Mouse (Mus musculus) midbrain, embryonic 10.5 days (tissue): ENCODE results near the gene Sort1. TPM values are rescaled to one million over a fixed set of nuclear protein-coding genes. Genes with fewer than 3 reads are reported as not detected.
"Not testable (repeated sequence)": the region's sequence is repeated elsewhere in the genome, so short reads cannot be mapped to it uniquely, and the experiment has no call there.

Experiments
- DNase-seq: peaks from one replicate; pipeline ENCODE4 v3.0.0-alpha.2; 2017; ENCODE audit warnings: low spot score
- H3K27ac ChIP-seq: fragments of 300-500 bp; sonication (generic); replicated peaks from 2 replicates; pipeline ENCODE4 v1.5.1; 2016; ENCODE audit warnings: mild to moderate bottlenecking
- H3K27me3 ChIP-seq: fragments of 300-500 bp; sonication (generic); 2 replicates; pipeline ENCODE4 v1.6.1; 2016; ENCODE audit warnings: low read depth, mild to moderate bottlenecking; ENCODE audit not compliant: poor library complexity, severe bottlenecking
- H3K36me3 ChIP-seq: fragments of 300-500 bp; sonication (generic); 2 replicates; pipeline ENCODE4 v1.6.1; 2016; ENCODE audit warnings: mild to moderate bottlenecking, moderate library complexity
- H3K4me1 ChIP-seq: fragments of 300-500 bp; sonication (generic); 2 replicates; pipeline ENCODE4 v1.6.1; 2016
- H3K4me3 ChIP-seq: fragments of 300-500 bp; sonication (generic); 2 replicates; pipeline ENCODE4 v1.5.1; 2016; ENCODE audit warnings: mild to moderate bottlenecking, moderate library complexity
- H3K9me3 ChIP-seq: fragments of 300-500 bp; sonication (generic); replicated peaks from 2 replicates; pipeline ENCODE4 v1.6.1; 2016; ENCODE audit warnings: mild to moderate bottlenecking
- WGBS: fragments of 180-500 bp; shearing (Covaris S2); methylation state at CpG from one replicate; pipeline ENCODE4 v1.1.7; 2016; 5-methylcytosine and 5-hydroxymethylcytosine counted together
- polyA plus RNA-seq: library from polyadenylated mRNA; unstranded; fragments of >200 nt; fragmentation: Nextera tagmentation; extraction: Ambion mirVana; gene quantifications from 2 replicates; pipeline ENCODE4 v1.2.1, GENCODE M21; 2016

Gene Sort1
- polyA plus RNA-seq = 10.8 and 15.6 TPM in 2 replicates

DNA sequence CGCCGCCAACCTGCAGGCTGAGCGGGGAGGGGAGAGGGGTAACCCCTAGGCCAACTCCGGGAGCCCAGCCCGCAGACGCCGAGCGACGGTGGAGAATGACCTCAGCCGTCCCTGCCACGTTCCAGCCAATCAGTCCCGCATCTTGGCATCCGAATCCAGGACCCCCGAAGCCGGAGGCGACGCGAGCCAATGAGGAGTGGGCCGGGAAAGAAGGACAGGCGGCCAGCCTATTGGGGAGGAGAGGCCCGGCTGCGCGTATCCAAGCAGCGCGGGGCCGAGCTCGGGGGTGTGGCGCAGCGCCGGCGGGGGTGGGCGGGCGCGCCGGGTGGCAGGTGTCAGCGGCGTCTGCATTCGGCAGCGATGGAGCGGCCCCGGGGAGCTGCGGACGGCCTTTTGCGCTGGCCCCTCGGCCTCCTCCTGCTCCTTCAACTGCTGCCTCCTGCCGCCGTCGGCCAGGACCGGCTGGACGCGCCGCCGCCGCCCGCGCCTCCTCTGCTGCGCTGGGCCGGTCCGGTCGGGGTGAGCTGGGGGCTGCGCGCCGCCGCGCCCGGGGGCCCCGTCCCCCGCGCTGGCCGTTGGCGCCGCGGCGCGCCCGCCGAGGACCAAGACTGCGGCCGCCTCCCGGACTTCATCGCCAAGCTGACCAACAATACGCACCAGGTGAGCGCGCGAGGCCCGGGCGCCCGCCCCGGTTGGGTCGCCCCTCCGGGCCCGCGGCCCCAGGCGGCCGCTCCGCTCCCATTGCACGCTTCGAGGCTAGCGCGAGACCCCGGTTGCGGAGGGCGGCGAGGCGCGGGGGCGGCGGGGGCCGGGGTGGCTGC, at the start of gene Sort1:
Gene Sort1 (plus strand): TSS at position 302 of the 821 bp plus-strand sequence.
- H3K36me3 ChIP-seq = peaks cover 14% of the 10 kb centered on the region
- peaks cover 61% of the 10 kb centered on the region for H3K4me1 ChIP-seq
- no peaks in the 10 kb centered on the region for H3K9me3 ChIP-seq
- peak; percentile 98 for DNase-seq
- under 1% methylated on average over 102 of the region's 109 CpGs for WGBS
- peak within 1 kb of the TSS; percentile 97 for H3K4me3 ChIP-seq
- peak within 1 kb of the TSS; percentile 94 for H3K27ac ChIP-seq
- no peaks in the 10 kb centered on the region for H3K27me3 ChIP-seq

GRCm38 (mm10) chr3:108237474-108238102, 46.3 kb upstream of the Sort1 start:
- WGBS = 85% methylated on average over 4 of the region's 4 CpGs
- not testable (repeated sequence) for H3K27ac ChIP-seq, H3K9me3 ChIP-seq, H3K27me3 ChIP-seq, H3K4me3 ChIP-seq, H3K4me1 ChIP-seq, DNase-seq, H3K36me3 ChIP-seq

- H3K4me1 ChIP-seq = no peaks in the 10 kb centered on the region
- no peak for DNase-seq
- no peaks in the 10 kb centered on the region for H3K27me3 ChIP-seq
- no peaks in the 10 kb centered on the region for H3K36me3 ChIP-seq
- H3K4me3 ChIP-seq = no peak overlapping the region
- 93% methylated on average over 3 of the region's 3 CpGs for WGBS
- H3K9me3 ChIP-seq = no peaks in the 10 kb centered on the region
- no peak overlapping the region for H3K27ac ChIP-seq
Observed at GRCm38 (mm10) chr3:108241243-108241839, 42.5 kb upstream of the Sort1 start.

- 81% methylated on average over 2 of the region's 2 CpGs for WGBS
- no peaks in the 10 kb centered on the region for H3K27me3 ChIP-seq
- no peak for DNase-seq
- no peak overlapping the region for H3K4me3 ChIP-seq
- H3K4me1 ChIP-seq = no peaks in the 10 kb centered on the region
- no peaks in the 10 kb centered on the region for H3K36me3 ChIP-seq
- H3K9me3 ChIP-seq = no peaks in the 10 kb centered on the region
- H3K27ac ChIP-seq = no peak overlapping the region
Observed at GRCm38 (mm10) chr3:108246857-108247256, 37.0 kb upstream of the Sort1 start.

DNA sequence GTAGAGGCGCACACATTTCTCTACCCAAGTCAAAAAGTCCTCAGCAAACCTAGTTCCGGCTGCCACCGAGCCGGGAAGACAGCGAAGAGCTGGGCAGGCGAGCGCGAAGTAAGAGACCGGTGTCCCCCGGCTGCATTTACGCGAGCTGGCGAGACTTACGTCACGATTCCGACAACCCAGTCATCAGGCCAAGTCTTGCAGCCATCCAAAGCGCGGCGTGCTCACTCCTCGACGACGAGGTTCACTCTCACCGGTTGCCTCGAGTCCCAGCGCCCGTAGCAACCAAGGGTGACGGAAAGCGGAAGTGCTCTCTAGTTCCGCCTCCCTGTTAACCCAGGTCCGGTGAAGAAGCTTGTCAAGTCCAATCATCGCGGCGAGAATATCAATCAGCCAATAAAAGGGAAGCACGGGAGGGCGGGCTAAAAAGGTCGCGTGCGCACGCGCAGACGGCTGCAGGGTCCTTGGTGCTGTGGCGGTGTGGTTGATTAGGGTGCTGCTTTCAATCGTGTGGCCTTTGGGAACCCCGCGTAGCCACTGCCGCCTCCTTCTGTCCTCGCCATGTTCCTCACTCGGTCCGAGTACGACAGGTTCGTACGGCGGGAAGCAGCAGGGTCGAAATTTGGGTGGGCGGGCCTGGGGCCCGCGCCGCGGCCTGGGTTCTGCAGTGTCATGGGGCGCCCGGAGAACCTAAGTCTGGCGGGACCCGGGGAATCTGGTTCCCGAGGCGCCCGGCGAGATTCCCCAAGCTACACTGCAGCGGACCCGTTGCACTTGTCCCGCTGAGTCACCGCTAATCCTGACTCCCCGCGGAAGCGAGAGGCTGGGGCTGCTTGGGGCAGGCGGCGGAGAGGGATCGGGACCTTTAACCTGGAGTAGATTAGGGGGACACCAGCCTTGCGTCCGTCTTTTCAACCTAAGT, 26.9 kb upstream of the Sort1 start, which contains the start of gene Psma5:
Gene Psma5 (plus strand): TSS at position 208 of the 919 bp plus-strand sequence.
- under 1% methylated on average over 79 of the region's 79 CpGs for WGBS
- H3K27ac ChIP-seq = peak within 1 kb of the TSS; percentile 81

GRCm38 (mm10) chr3:108257831-108258500, 25.9 kb upstream of the Sort1 start:
- peaks cover 14% of the 10 kb centered on the region for H3K36me3 ChIP-seq
- H3K9me3 ChIP-seq = no peaks in the 10 kb centered on the region
- H3K4me1 ChIP-seq = peaks cover 30% of the 10 kb centered on the region
- 79% methylated on average over 3 of the region's 3 CpGs for WGBS
- no peaks in the 10 kb centered on the region for H3K27me3 ChIP-seq
- DNase-seq = no peak
- H3K27ac ChIP-seq = peak overlapping the region; percentile 81; the same call in 1 of the 2 replicates
- H3K4me3 ChIP-seq = peak overlapping the region; percentile 99

More for the DNA sequence above, 26.9 kb upstream of the Sort1 start, which contains the start of gene Psma5:
- no peaks in the 10 kb centered on the region for H3K27me3 ChIP-seq
- peaks cover 6% of the 10 kb centered on the region for H3K36me3 ChIP-seq
- H3K4me1 ChIP-seq = peaks cover 30% of the 10 kb centered on the region
- H3K9me3 ChIP-seq = no peaks in the 10 kb centered on the region
- H3K4me3 ChIP-seq = peak within 1 kb of the TSS; percentile 99
- peak; percentile 97 for DNase-seq

GRCm38 (mm10) chr3:108259319-108259718, 24.6 kb upstream of the Sort1 start:
- Histone ChIP-seq H3K36me3 (peaks cover 27% of the 10 kb centered on the region), H3K27me3 (no peaks in the 10 kb centered on the region), H3K27ac (no peak overlapping the region), H3K4me1 (peaks cover 30% of the 10 kb centered on the region), H3K9me3 (no peaks in the 10 kb centered on the region), H3K4me3 (no peak overlapping the region)
- DNase-seq = no peak
- 80% methylated on average over 3 of the region's 3 CpGs for WGBS

DNA sequence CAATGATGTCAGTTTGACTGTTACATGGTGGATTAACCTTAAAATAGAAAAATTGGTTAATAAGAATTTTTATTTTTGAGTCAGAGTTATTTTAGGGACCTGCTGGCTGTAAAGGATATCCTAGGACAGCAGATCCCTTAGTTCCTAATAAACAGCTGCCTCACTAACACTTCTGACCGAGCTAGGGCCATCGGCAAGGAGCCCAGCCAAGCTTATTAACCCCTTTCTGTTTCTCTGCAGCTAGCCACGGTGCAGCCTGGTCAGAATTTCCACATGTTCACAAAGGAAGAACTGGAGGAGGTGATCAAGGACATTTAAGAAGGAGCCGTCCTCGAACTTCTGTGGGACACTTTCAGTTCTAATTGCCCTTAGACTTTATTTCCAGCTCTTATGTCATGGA, 4.4 kb upstream of the Sort1 start:
- WGBS = 88% methylated on average over 5 of the region's 5 CpGs

DNA sequence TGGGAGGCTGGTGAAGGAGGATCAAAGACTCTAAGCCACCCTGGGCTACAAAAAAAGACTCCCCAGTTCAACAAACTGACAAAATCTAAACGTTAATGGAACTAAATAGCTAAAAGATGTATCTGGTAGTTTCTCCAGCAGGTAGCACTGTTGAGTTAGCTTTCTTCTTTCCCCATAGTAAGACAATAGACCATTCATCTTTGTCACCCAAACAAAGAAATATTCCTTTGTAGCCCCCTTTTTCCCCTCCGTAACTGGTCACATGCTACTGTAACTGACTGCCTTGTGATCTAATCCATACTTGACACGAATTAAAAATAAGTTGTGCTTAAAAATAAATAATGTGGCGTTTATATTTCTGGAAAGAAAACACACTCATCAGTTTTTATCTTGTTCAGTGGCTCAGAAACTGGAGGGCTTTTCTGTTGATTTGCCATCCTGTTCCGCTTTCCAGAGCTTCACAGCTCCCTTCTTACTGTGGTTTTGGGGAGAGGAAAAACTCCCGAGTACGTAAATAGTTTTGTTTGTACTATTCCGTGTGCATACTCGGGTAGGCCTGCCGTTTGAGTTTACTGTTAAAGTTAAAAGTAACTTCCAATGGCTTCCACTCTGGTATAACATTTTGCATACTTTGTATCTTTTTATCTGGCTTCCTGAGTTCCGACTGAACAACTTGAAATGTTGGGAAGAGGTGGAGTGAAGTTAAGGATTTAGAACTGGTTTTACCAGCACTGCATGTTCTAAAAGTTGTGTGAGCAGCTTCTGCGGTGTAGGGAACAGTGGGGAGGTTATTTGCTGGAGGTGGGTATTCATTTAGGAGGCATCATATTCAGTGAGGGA, 1.3 kb upstream of the Sort1 start:
- Histone ChIP-seq H3K4me3 (peak overlapping the region; percentile 97), H3K27me3 (no peaks in the 10 kb centered on the region), H3K9me3 (no peaks in the 10 kb centered on the region), H3K4me1 (peaks cover 48% of the 10 kb centered on the region), H3K36me3 (peaks cover 27% of the 10 kb centered on the region), H3K27ac (peak overlapping the region; percentile 94)
- DNase-seq = no peak
- WGBS = 35% methylated on average over 12 of the region's 12 CpGs

More for the DNA sequence above, 4.4 kb upstream of the Sort1 start:
- H3K9me3 ChIP-seq, DNase-seq, H3K4me3 ChIP-seq, H3K27me3 ChIP-seq, H3K27ac ChIP-seq: not testable (repeated sequence)
- Histone ChIP-seq H3K4me1 (peaks cover 17% of the 10 kb centered on the region), H3K36me3 (peaks cover 59% of the 10 kb centered on the region)

- Histone ChIP-seq H3K36me3 (peaks cover 21% of the 10 kb centered on the region), H3K4me3 (peak overlapping the region; percentile 97), H3K27ac (peak overlapping the region; percentile 94), H3K27me3 (no peaks in the 10 kb centered on the region), H3K4me1 (peaks cover 54% of the 10 kb centered on the region), H3K9me3 (no peaks in the 10 kb centered on the region)
- 18% methylated on average over 6 of the region's 6 CpGs for WGBS
- DNase-seq = no peak
Observed at GRCm38 (mm10) chr3:108283241-108283561, 681 bp upstream of the Sort1 start.

GRCm38 (mm10) chr3:108285078-108285711, 1.3 kb downstream of the Sort1 start:
- Histone ChIP-seq H3K27me3 (no peaks in the 10 kb centered on the region), H3K36me3 (peaks cover 3% of the 10 kb centered on the region; the same call in 1 of the 2 replicates), H3K4me3 (peak overlapping the region; percentile 97), H3K9me3 (no peaks in the 10 kb centered on the region), H3K4me1 (peaks cover 74% of the 10 kb centered on the region), H3K27ac (peak overlapping the region; percentile 94; the same call in 1 of the 2 replicates)
- WGBS = 67% methylated on average over 4 of the region's 4 CpGs
- DNase-seq = no peak
